Mouse (Mus musculus): ENCODE measurements at regions not wholly inside any gene's neighbourhood (a gene's known extent, or its start where the extent isn't known, plus 50 kb on each side); places are given as distances from the start of the nearest gene placed in this dataset.

DNA sequence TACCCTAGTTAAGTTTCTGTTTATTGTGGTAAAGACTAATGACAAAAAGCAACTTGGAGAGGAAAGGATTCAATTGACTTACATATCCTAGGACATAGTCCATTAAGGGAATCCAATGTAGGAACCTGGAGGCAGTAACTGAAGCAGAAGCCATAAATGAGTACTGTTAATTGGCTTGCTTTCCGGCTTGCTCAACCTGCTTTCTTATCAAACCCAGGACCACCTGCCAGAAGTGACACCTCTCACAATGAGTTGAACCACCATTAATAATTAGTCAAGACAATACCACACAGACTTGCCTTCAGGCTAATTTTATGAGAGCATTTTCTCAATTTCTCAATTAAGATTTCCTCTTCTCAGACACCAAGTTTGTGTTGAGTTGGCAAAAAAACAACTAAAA, 148.8 kb downstream of the Ccser2 start:
- intact Hi-C loops (cut with DNase I) = no loop called here
- no peak for DNase-seq (ENCODE audit: low spot score in 2 of 2)

GRCm38 (mm10) chr14:36802418-36802817, 166.2 kb downstream of the Ccser2 start:
- intact Hi-C loops (cut with DNase I) = no loop called here
- no peak for DNase-seq (ENCODE audit: low spot score in 2 of 2)

DNA sequence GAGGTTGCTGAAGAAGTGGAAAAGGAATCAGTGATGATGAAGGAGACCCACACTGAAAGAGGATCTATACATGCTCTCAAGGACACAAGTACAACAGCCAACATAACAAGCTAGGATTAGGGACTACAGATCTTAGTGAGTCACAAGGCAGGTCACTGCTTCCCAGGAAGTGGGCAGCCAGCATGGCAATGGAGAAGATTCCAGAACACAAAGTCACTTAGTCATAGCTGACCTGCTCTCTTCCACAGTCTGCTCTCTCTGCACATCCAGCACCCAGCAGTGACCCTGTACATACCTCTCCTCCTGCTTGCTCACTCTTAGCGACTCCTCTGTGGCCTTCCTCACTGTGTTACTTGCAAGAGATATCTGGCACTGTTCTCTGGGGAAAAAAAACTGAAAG, 168.8 kb downstream of the Ccser2 start:
- intact Hi-C loops (cut with DNase I) = no loop called here
- no peak for DNase-seq (ENCODE audit: low spot score in 2 of 2)

GRCm38 (mm10) chr14:36781882-36782281, 186.7 kb downstream of the Ccser2 start:
- intact Hi-C loops (cut with DNase I) = no loop called here
- no peak for DNase-seq (ENCODE audit: low spot score in 2 of 2)

DNA sequence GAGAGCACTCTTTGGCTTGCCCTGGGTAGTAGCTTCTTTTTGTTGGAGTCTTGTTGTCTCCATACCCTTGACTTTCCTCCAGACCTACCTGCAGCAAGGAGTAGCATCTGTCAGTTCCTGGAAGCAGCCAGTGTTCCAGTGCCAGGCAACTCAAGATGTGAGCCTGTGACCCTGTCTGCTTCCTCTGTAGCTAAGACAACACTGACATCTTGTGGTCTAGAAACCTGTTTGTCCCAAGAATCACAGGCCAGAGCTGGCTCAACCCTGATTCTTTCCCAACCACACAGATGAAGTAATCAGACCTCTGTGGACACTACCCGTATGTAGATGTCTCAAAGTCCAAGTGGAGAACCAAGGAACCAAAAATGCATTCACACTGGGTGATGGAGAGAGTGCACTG, 189.6 kb downstream of the Ccser2 start:
- DNase-seq (ENCODE audit: low spot score in 2 of 2) = peak in 1 of 2 experiments; percentile 4
- intact Hi-C loops (cut with DNase I) = loop anchor here (5.0 kb wide), 1 partner anchor 1967 kb away; no protein-coding TSS in a partner anchor

GRCm38 (mm10) chr14:36774349-36774748, 194.2 kb downstream of the Ccser2 start:
- DNase-seq (ENCODE audit: low spot score in 2 of 2) = no peak

DNA sequence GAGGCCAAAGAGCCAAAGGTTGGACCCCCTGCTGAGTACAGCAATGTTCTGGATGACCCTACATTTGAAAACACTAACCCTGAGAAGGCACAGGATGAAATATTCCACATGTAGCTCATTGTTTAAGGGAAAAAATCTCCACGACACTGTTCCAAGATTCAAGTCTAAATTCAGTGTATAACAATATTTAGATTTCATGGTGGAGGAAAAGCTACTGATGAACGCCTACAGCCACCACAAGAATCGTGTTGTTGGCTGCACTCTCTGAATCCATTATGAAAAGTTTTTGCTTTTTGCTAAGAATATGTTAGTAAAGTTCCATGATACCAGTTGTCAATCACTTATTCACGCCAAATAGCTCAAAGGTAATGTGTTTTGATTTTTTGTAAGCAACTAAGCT, 204.2 kb downstream of the Ccser2 start:
- no peak for DNase-seq (ENCODE audit: low spot score in 2 of 2)
- intact Hi-C loops (cut with DNase I) = no loop called here

More at GRCm38 (mm10) chr14:36774349-36774748, 194.2 kb downstream of the Ccser2 start:
- intact Hi-C loops (cut with DNase I) = no loop called here

DNA sequence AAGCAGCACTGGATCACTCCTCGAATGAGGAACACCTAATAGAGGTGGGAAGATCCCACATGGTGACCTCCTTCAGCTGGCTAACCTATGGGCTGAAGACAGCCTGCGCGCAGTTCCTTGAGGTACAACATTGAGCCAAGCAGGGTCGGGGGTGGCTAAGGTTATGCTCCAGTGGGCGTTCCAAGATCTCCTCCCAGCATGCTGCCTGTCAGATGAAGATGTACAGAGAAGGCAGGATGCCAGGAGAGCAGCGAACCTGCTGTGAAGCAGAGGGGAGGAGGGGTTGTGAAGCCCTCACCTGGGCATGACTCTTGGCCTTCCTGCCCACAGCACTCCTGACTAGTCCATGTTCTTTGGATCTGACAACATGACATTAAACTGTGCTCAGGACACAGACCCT, 212.5 kb downstream of the Ccser2 start:
- DNase-seq (ENCODE audit: low spot score in 2 of 2) = no peak
- intact Hi-C loops (cut with DNase I) = no loop called here

DNA sequence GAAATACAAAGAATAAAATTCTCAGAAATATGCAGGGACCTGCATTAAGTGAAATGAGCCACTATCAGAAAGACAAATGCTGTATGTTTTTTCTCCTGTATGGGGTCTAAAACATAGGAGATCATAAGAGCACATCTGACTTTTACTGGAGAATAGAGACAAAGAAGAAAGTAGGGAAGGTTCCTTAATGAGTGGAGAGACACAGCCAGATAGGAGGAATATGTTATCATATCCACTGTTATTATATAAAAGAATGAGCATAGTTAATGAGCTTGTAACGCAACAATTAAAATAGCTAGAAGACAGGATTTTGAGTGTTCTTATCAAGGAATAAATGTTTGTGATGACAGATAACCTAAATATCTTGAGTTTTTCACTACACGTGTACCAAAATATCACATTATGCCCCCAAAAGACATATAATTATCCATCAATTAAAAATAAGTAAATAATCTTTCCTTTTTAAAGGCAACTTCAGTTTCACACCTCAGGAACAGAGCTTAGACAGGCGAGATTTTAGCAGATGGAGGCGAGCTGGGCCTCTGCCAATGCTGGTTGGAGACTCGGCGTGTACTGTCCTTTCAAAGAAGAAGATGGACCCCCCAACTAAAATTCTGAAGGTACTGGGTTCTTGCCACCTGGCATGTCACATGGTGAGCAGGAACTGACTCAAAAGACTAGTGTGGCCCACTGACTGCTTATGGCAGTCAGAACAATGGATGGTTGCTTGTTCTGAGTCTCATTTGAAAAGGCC, 220.3 kb downstream of the Ccser2 start:
- intact Hi-C loops (cut with DNase I) = no loop called here
- DNase-seq (ENCODE audit: low spot score in 2 of 2) = peak; percentile 9 to 16

DNA sequence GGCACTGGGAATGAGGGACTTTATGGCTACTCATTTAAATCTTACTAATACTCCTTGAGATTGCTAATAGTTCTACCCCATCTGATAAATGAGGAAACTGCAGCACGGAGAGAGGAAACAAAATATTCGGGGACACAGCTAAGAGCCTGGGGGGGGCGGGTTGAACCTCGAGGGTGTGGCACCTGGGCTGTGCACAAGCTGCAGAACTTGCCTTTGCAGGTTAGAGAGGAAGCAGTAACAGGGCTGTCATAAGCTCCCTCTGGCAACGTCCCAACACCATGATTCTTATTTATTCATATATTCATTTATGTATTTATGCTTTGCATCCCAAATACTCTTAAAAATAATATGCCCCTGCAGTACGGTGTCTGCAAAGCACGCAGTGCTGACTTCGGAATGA, 237.5 kb downstream of the Ccser2 start:
- intact Hi-C loops (cut with DNase I) = no loop called here
- DNase-seq (ENCODE audit: low spot score in 2 of 2) = no peak

DNA sequence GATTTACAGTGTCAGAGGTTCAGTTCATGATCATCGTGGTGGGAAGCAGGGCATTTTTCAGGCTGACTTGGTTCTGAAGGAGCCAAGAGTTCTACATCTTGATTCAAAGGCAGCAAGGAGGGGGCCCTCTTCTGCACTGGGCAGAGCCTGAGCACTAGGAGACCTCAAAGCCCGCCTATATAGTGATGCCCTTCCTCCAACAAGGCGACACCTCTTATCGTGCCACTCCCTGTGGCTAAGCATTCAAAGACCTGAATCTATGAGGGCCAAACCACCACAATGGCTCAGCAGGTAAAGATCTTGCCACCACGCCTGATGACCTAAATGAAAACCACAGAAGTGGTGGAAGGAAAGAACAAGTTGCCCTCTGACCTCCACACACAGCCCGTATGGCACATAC, 242.5 kb downstream of the Ccser2 start:
- DNase-seq (ENCODE audit: low spot score in 2 of 2) = no peak
- intact Hi-C loops (cut with DNase I) = no loop called here

DNA sequence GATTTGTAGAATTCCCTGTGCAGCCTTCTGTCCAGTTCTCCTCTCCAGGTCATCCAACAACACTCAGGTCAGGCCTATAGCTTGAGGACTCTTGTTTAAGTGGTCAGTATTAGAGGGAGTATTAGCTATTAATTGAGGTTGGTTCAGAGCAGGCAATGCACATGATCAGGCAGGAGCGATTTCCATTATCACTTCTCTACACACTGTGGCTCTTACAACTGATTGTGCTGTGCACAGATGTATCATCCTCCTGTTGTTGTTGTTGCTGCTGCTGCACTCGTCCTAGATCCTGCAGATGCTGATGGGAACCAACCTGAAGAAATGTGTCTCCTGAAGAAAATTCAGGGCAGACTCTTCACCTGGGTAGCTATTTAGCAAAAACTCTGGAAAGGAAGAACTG, 252.9 kb downstream of the Ccser2 start:
- no peak for DNase-seq (ENCODE audit: low spot score in 2 of 2)
- intact Hi-C loops (cut with DNase I) = no loop called here

- intact Hi-C loops (cut with DNase I) = no loop called here
- no peak for DNase-seq (ENCODE audit: low spot score in 2 of 2)
Observed at GRCm38 (mm10) chr14:36696993-36697392, 271.6 kb downstream of the Ccser2 start.

DNA sequence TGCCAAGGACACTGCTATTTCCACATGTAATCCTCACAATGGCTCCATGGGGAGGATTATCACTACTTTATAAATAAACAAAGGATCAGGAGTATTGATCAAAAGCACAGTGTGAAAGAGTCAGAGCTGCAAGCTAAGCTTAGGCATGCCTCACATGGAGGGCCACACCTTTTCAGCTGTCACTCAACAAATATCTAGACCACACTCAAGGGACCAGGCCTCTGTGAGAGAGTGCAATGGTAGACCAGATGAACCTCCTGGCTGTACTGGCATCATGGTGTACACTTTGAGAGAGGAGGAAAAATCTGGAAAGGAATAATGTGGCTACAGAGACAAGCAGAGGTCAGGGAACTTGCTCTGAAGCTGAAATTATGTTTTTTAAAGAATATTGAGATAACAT, 276.6 kb downstream of the Ccser2 start:
- no peak for DNase-seq (ENCODE audit: low spot score in 2 of 2)
- intact Hi-C loops (cut with DNase I) = no loop called here

DNA sequence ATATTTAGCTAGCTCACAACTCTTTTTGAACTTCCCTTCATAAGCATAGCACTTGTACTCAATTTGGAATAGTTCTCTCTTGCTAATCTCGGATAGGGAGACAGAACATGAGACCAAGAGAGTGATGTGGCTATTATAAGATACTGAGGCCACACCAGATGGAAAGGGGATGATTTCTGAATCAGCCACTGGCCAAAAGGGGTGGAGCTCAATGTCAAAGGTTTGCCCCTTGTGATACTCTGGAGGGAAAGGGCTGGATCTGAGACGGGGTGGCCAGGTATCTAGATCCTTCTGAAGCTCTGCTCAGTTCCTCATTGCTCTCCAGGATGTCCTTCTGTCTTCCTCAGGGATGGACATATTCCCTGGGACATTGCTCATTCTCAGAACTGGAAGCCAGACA, 277.6 kb downstream of the Ccser2 start:
- intact Hi-C loops (cut with DNase I) = no loop called here
- DNase-seq (ENCODE audit: low spot score in 2 of 2) = no peak

DNA sequence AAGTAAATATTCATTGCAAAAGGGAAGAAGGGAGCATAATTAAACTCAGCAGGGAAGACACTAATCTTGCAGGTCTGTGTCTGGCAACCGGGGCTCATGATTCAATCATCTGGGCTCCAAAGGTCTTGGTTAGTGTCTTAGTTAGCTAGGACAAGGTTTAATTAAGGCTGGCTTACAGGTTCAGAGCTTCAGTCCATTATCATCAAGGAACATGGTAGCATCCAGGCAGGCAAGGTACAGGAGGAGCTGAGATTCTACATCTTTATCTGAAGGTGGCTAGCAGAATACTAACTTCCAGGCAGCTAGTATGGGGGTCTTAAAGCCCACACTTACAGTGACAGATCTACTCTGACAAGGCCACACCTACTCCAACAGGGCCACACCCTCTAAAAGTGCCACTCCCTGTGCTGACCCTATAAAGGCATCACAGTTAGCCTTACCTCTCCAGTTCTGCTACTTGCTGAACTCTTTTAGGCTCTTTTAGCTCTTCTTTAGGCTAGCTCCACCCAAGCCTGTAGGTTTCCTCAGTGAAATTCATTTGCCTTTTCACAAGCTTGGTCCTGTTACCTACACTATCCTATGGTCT, 309.8 kb downstream of the Ccser2 start:
- intact Hi-C loops (cut with DNase I) = no loop called here

GRCm38 (mm10) chr14:36658193-36658592, 310.4 kb downstream of the Ccser2 start:
- intact Hi-C loops (cut with DNase I) = no loop called here
- DNase-seq (ENCODE audit: low spot score in 2 of 2) = no peak

More for the DNA sequence above, 309.8 kb downstream of the Ccser2 start:
- DNase-seq (ENCODE audit: low spot score in 2 of 2) = no peak

DNA sequence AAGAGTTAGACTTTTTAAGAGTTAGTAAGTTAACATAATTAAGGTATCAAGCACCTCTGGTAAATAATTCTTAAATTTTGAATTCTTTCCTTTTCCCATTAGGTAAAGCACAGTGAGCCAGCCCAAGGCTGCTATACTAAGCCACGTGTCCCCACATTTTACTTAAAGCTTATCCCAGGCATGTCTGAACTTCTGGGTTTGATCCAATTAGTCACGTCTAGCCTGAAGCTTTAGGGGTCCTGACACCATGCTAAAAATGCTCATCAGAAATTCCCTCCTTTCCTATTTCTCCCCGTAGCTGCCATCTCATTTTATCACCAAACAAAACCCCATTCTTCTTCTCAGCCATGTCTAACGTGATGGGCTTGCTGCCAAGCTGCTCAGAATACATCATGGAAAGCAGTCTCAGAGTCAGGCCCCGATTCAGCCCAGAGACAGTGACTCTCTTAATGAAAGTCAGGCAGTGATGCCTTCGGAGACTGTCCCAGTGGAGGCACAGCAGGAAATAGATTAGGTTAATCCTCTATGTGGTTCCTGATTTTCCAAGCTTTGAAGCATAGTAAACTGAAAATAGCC, 315.5 kb downstream of the Ccser2 start:
- intact Hi-C loops (cut with DNase I) = no loop called here
- DNase-seq (ENCODE audit: low spot score in 2 of 2) = no peak

DNA sequence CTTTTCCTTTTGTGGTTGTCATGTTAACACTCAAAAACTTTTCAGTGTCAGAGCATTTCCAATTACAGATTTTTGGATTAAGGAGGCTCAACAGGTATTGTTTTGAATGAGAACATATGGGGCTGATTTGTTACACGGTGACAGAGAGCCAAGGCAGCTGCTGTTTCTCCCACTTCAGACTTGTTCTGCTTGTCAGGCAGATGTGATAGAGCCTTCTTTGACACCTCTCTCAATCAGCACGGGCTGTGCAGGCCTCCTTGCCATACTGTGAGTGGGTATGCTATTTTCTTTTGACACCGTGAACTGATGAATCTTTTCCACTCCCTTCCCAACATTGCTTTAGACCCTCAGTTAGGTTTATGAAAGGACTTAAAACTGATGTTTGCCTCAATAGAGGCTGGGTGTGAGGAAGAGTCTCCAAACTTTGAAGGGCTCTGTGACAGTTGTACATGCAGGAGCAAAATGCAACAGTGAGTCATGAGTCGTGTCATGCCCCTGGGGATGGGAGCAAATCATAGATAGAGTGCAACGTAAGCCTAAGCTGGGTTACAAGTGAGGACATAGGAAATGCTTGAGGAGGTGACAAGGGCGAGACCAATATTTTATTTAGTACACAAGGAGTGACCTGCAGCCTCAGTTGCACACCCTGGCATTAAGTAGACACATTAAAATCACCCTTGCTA, 317.4 kb downstream of the Ccser2 start:
- intact Hi-C loops (cut with DNase I) = no loop called here
- DNase-seq (ENCODE audit: low spot score in 2 of 2) = no peak

GRCm38 (mm10) chr14:36646649-36647048, 321.9 kb downstream of the Ccser2 start:
- DNase-seq (ENCODE audit: low spot score in 2 of 2) = no peak
- intact Hi-C loops (cut with DNase I) = no loop called here

GRCm38 (mm10) chr14:36646237-36646636, 322.3 kb downstream of the Ccser2 start:
- intact Hi-C loops (cut with DNase I) = no loop called here
- DNase-seq (ENCODE audit: low spot score in 2 of 2) = no peak

All from left cerebral cortex, postnatal 36 days (tissue).